Mouse (Mus musculus) frontal cortex, postnatal 14 days (tissue): ENCODE measurements around the gene Trim62.

ENCODE experiments used
- DNase-seq, 2 experiments: peaks; one replicate each; pipeline ENCODE4 v3.0.0; 2022; ENCODE audit warnings: low spot score in 2 of 2

The Trim62 gene

DNA sequence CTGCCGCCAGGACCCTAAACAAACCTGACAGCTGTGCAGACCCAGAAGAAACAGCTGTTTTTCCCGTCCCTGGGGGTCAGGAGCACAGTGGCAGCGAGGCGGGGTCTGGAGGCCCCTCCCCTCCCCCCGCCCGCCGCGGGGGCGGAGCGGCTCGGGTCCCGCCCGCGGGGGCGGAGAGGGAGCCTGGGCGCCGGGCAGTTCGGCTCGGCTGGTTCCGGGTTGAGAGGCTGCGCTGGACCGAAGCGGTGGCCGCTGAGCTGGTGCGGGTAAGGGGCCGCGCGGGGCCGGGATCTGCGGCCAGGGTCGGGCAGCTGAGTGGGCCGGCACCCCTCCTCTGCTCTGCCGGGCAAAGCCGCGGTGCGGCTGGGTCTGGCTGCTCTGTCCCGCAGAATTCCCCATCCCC is at the start of gene Trim62:
TSS of gene Trim62 (plus strand) at position 202 of the 403 bp plus-strand sequence.
- DNase-seq: peak; percentile 47 to 56

GRCm38 (mm10) chr4:128838202-128838601 is 45.2 kb upstream of the Trim62 start:
- DNase-seq: no peak

GRCm38 (mm10) chr4:128839811-128840738 is 43.3 kb upstream of the Trim62 start:
- peak; percentile 10 to 29 for DNase-seq

DNA sequence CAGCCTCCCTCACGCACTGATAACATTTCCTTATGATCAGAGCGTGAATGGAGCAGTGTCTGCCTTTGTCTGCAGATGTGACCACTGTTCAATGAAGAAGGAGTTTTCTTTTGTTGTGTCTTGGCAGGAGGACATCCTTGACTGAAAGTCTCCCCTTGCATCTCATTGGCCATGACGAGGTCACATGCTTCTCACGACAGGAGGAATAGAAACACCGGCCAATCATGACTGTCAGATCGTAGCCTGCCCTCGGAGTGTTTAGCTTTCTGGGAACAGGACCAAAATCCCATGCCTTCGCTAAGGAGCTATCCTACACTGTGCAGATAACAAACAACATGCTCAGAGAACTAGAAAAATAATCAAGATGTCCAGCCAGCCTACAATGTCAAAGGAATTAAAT is 42.1 kb upstream of the Trim62 start:
- no peak for DNase-seq

- DNase-seq: no peak
Observed at GRCm38 (mm10) chr4:128844566-128844965, 38.8 kb upstream of the Trim62 start.

DNA sequence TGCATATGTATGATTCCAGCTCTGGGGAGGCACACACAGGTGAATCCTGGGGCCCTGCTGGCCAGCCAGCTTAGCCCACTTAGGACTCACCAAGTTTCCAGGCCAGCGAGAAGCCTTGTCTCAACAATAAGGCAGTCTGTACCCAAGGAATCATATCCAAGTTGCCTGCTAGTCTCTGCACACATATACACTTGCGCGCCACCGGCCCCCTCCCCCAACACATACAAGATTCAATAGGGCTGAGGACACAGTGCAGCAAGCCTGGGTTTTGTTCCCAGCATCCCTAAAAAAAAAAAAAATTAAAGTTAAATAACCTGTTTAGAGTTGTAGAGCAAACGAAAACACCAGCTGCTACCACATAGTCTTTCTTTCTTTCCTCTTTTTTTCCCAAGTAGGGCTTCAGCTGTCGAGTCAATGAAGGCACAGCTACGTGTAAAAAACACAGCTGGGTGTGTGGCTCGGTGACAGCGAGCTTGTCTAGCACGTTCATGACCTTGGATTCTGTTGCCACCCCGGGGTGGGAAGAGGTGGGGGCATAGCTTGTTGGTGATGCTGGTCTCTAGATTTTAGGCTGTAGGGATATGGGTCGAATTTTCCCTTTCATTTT is 37.9 kb upstream of the Trim62 start:
- no peak for DNase-seq

GRCm38 (mm10) chr4:128848961-128849360 is 34.4 kb upstream of the Trim62 start:
- DNase-seq: no peak

- no peak for DNase-seq
Observed at GRCm38 (mm10) chr4:128849686-128850085, 33.7 kb upstream of the Trim62 start.

DNA sequence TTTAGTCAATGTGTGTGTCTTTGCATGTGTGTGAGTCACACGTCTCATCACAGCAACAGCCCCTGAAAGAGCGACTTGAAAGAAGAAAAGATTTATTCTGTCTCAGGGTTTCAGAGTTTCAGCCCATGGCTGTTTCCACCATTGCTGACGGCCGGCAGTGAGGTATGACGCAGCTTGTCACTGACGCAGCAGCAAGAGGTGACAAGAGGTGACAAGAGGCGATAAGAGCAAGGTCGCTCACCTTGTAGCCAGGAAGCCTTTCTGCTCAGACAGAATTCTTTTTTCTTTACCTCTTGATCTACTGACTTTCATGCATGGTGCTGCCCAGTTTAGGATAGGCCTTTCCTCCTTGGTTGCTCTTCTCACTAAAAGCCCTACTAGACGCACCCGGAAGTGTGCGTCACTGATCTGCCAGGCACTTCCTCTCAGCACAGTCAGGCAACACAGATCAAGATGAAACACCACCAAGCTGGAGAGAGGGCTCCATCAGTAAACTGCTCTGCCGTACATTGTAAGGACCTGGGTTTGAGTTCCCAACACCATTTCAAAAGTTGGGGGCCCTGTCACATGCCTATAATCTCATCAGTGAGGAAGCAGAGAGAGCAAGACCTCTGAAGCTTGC is 31.0 kb upstream of the Trim62 start:
- DNase-seq: no peak

DNA sequence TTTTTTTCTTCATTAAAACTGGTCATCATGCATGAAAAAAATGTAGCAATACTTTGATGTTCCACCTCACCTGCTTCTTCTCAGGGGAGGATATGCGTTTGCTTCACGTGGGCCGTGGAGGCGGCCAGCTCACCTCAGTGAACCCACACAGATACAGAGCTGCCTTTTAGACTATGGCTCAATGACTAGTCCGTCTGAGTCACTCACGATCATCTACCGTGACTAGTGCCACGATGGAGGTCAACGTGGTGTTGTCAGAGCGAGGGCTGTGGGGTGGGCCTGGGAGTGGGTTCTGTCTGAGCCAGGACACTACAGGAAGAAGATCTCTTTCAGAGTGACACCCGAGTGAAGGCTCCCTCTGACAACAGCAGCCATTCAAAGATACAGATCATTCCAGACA is 30.3 kb upstream of the Trim62 start:
- no peak for DNase-seq

GRCm38 (mm10) chr4:128855613-128856040 is 27.8 kb upstream of the Trim62 start:
- no peak for DNase-seq

DNA sequence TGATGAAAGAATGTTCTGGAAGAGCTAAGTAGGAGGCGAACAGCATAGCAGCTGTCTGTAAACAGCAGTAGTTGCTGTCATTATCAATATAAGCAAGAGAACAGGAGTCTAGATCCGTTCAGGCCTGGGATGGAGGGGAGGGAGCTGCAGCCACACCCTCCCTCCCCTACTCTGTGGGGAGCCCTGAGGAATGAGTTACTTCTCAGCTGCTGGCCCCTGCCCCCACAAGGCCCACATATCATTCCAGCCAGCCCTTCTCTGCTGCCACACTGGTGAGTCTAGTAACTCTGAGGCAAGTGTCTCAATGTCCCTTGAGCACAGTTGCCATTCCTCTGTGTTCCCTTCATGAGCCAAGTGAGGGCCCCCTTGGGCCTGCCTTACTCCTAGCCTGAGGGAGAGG is 26.2 kb upstream of the Trim62 start:
- no peak for DNase-seq

- peak; percentile 53 to 76 for DNase-seq
Observed at GRCm38 (mm10) chr4:128858226-128858625, 25.2 kb upstream of the Trim62 start.

GRCm38 (mm10) chr4:128858878-128859277 is 24.5 kb upstream of the Trim62 start:
- DNase-seq: no peak

GRCm38 (mm10) chr4:128872992-128873391 is 10.4 kb upstream of the Trim62 start:
- DNase-seq: peak; percentile 47 to 69

- no peak for DNase-seq
Observed at GRCm38 (mm10) chr4:128874062-128874461, 9.3 kb upstream of the Trim62 start.

- DNase-seq: no peak
Observed at GRCm38 (mm10) chr4:128875439-128875838, 7.9 kb upstream of the Trim62 start.

DNA sequence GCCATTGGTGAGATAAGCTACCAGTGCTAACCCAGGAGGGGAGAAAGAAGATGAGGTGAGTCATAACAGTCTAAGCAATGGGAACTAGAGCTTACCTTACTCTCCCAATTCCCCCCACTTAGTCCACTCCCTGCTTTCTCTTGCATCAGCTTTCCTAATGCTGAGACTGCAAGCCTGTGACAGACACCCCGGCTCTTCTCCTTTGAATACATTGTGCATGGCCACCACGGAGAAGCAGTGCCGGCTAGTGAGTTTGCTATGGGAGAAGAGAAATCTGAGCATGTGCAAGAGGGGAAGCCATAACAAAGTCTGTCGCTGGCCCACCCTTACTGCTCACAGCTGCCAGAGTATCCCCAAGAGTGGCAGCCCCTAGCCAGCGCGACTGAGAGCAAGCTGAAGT is 5.9 kb upstream of the Trim62 start:
- no peak for DNase-seq

DNA sequence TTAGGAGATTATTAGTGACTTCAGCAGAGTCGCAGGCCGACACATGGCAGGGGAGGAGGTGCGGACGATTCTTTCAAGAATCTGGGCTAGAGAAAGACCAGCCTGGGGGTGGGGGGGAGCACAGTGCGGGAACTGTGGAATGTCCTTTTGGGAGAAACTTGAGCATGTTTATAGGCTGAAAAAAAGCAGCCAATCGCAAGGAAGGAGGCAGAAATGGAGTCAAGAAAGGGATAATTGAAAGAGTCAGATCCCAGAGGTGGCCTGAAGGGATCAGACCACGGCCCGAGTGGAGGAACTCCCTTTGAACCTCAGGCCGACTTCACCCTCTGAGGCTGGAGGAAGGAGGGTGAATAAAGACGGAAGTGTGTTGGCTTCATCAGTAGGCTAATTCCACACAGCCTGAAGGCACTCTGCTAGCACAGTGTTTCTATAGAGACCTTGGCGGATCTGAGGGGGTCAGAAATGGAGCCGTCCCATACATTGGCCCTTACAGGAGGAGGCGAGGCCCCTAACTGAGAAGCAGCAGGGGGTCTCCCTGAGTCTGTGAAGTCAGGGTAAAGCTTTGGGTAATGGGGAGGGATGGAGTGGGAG is 4.4 kb upstream of the Trim62 start:
- no peak for DNase-seq

DNA sequence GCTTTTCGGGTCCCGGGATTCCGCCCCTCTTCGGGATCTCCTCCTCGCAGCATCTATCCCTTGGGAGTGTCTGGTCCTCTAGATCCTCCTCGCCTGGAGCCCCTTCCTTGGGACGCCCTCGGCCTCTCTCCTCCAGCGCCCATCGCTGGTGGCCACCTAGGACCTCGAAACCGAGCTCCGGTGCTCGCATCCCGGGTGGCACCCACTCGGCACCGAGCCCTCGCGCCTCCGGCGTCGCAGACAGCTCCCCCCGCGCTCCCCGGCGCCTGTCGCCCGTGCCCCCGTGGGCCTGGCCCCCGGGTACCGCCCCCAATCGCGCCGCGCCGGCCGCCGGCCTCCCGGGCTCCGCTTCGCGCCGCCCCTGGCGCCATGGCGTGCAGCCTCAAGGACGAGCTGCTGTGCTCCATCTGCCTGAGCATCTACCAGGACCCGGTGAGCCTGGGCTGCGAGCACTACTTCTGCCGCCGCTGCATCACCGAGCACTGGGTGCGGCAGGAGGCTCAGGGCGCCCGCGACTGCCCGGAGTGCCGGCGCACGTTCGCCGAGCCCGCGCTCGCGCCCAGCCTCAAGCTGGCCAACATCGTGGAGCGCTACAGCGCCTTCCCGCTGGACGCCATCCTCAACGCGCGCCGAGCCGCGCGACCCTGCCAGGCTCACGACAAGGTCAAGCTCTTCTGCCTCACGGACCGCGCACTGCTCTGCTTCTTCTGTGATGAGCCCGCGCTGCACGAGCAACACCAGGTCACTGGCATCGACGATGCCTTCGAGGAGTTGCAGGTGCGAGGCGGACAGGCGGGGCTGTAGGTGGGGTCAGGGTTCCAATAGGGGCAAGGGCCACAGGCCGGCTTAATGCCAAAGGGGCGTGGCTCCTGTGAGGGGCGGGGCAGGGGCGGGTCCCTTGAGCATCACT is 676 bp downstream of the Trim62 start:
- DNase-seq: no peak

GRCm38 (mm10) chr4:128884711-128885095 is 1.3 kb downstream of the Trim62 start:
- no peak for DNase-seq
